Comparison of ENCODE assay signal across 27 mouse cellular contexts in genomic region chr15:29776438-29776837, GRCm38 (mm10).
"Had no signal": no experiment of that assay in that cellular context is flagged by ENCODE, and none has a peak within 500 bp of the region (broad histone marks: within the 10 kb centered on the region; RNA-seq: fewer than 3 reads in every experiment).

No protein-coding gene starts in this region.

- DNase-seq: gastrocnemius, adult 2 months; gastrocnemius, postnatal 14 days; gastrocnemius, postnatal 36 days; heart, adult 18-20 months; heart, postnatal 10 days; heart, postnatal 4 days; kidney, adult 18-20 months; kidney, adult 8-10 months; kidney, postnatal 10 days; kidney, postnatal 25 days; kidney, postnatal 4 days; liver; liver, embryonic 13.5 days had no signal

- H3K9ac ChIP-seq: heart, embryonic 12.5 days; hindbrain, embryonic 12.5 days; hindbrain, embryonic 14.5 days; intestine, embryonic 15.5 days; limb, embryonic 12.5 days; liver, embryonic 13.5 days had no signal

- ATAC-seq: hindbrain, embryonic 16.5 days; inflammation-experienced regulatory T-cells, adult 6 months; intestine, embryonic 15.5 days; intestine, postnatal 0 days had no signal

- H3K27me3 ChIP-seq: heart, embryonic 12.5 days; hindbrain, embryonic 12.5 days; intestine, embryonic 15.5 days; limb, embryonic 12.5 days; liver, embryonic 13.5 days had no signal

- H3K36me3 ChIP-seq: heart, embryonic 10.5 days; heart, embryonic 12.5 days; hindbrain, embryonic 10.5 days; hindbrain, embryonic 12.5 days; intestine, embryonic 15.5 days; limb, embryonic 10.5 days; limb, embryonic 12.5 days; liver, embryonic 13.5 days had no signal

- H3K9me3 ChIP-seq: heart, embryonic 10.5 days; heart, embryonic 12.5 days; hindbrain, embryonic 10.5 days; hindbrain, embryonic 12.5 days; intestine, embryonic 15.5 days; limb, embryonic 10.5 days; limb, embryonic 12.5 days; liver, embryonic 13.5 days had no signal

- H3K4me2 ChIP-seq: heart, embryonic 12.5 days; hindbrain, embryonic 12.5 days; hindbrain, embryonic 14.5 days; intestine, embryonic 15.5 days; limb, embryonic 12.5 days; liver, embryonic 11.5 days; liver, embryonic 13.5 days had no signal

- H3K27ac ChIP-seq: gastrocnemius, adult 2 months; heart, embryonic 10.5 days; hindbrain, embryonic 10.5 days; hindbrain, embryonic 12.5 days; hindbrain, embryonic 14.5 days; intestine, embryonic 15.5 days; layer of hippocampus, adult 2 months; left cerebral cortex, adult 2 months; limb, embryonic 10.5 days; limb, embryonic 12.5 days; liver, embryonic 13.5 days had no signal

- H3K4me3 ChIP-seq: gastrocnemius, adult 2 months; heart, embryonic 10.5 days; heart, embryonic 12.5 days; hindbrain, embryonic 10.5 days; hindbrain, embryonic 12.5 days; intestine, embryonic 15.5 days; layer of hippocampus, adult 2 months; left cerebral cortex, adult 2 months; limb, embryonic 10.5 days; limb, embryonic 12.5 days; liver, embryonic 13.5 days had no signal

- H3K4me1 ChIP-seq: heart, embryonic 10.5 days; heart, embryonic 12.5 days; hindbrain, embryonic 10.5 days; hindbrain, embryonic 12.5 days; intestine, embryonic 15.5 days; limb, embryonic 10.5 days; limb, embryonic 12.5 days; liver, embryonic 13.5 days had no signal
